Mouse (Mus musculus) CD8-positive naive resting alpha-beta T cell, adult 2 months (primary cell): Measurements from ENCODE around the gene Dhtkd1.
"Not testable (repeated sequence)": the region's sequence is repeated elsewhere in the genome, so short reads cannot be mapped to it uniquely, and the experiment has no call there.

Source experiments
- DNase-seq, 2 experiments: peaks; one replicate each; pipeline ENCODE4 v3.0.0; 2022; ENCODE audit warnings: low read depth in 2 of 2, low spot score in 2 of 2

Dhtkd1 gene

GRCm38 (mm10) chr2:5942416-5943032, at the start of gene Dhtkd1:
Gene Dhtkd1, minus strand, starts transcription at chr2:5942792.
- DNase-seq: peak in 1 of 2 experiments; percentile 2

- DNase-seq: no peak
Observed at GRCm38 (mm10) chr2:5977532-5977931, 34.9 kb upstream of the Dhtkd1 start.

GRCm38 (mm10) chr2:5970629-5971028, 28.0 kb upstream of the Dhtkd1 start:
- DNase-seq: not testable (repeated sequence)

GRCm38 (mm10) chr2:5965972-5966371, 23.4 kb upstream of the Dhtkd1 start:
- DNase-seq: no peak

GRCm38 (mm10) chr2:5963729-5964128, 21.1 kb upstream of the Dhtkd1 start:
- not testable (repeated sequence) for DNase-seq

GRCm38 (mm10) chr2:5962265-5962664, 19.7 kb upstream of the Dhtkd1 start:
- no peak for DNase-seq

GRCm38 (mm10) chr2:5957705-5958104, 15.1 kb upstream of the Dhtkd1 start:
- no peak for DNase-seq

GRCm38 (mm10) chr2:5951621-5952211, 9.1 kb upstream of the Dhtkd1 start:
- peak in 1 of 2 experiments; percentile 55 for DNase-seq

GRCm38 (mm10) chr2:5950766-5951595, 8.4 kb upstream of the Dhtkd1 start, which contains the start of gene Upf2:
Gene Upf2, plus strand, starts transcription at chr2:5951469.
- DNase-seq: peak; percentile 91 to 93

- DNase-seq: peak in 1 of 2 experiments; percentile 3
Observed at GRCm38 (mm10) chr2:5950305-5950704, 7.7 kb upstream of the Dhtkd1 start.

GRCm38 (mm10) chr2:5949821-5950220, 7.2 kb upstream of the Dhtkd1 start:
- DNase-seq: not testable (repeated sequence)

- DNase-seq: no peak
Observed at GRCm38 (mm10) chr2:5948964-5949363, 6.4 kb upstream of the Dhtkd1 start.

GRCm38 (mm10) chr2:5946876-5947275, 4.3 kb upstream of the Dhtkd1 start:
- DNase-seq: no peak

- DNase-seq: no peak
Observed at GRCm38 (mm10) chr2:5945629-5946028, 3.0 kb upstream of the Dhtkd1 start.

GRCm38 (mm10) chr2:5943071-5943470, 479 bp upstream of the Dhtkd1 start:
- no peak for DNase-seq

- no peak for DNase-seq
Observed at GRCm38 (mm10) chr2:5941861-5942415, 654 bp downstream of the Dhtkd1 start.

GRCm38 (mm10) chr2:5940936-5941335, 1.7 kb downstream of the Dhtkd1 start:
- no peak for DNase-seq

GRCm38 (mm10) chr2:5939911-5940310, 2.7 kb downstream of the Dhtkd1 start:
- no peak for DNase-seq

- DNase-seq: no peak
Observed at GRCm38 (mm10) chr2:5939319-5939718, 3.3 kb downstream of the Dhtkd1 start.

- DNase-seq: no peak
Observed at GRCm38 (mm10) chr2:5936550-5936949, 6.0 kb downstream of the Dhtkd1 start.

- DNase-seq: no peak
Observed at GRCm38 (mm10) chr2:5936068-5936467, 6.5 kb downstream of the Dhtkd1 start.

- no peak for DNase-seq
Observed at GRCm38 (mm10) chr2:5934936-5935335, 7.7 kb downstream of the Dhtkd1 start.
